8 mouse cellular contexts compared by ENCODE assay signal in the genomic region with DNA sequence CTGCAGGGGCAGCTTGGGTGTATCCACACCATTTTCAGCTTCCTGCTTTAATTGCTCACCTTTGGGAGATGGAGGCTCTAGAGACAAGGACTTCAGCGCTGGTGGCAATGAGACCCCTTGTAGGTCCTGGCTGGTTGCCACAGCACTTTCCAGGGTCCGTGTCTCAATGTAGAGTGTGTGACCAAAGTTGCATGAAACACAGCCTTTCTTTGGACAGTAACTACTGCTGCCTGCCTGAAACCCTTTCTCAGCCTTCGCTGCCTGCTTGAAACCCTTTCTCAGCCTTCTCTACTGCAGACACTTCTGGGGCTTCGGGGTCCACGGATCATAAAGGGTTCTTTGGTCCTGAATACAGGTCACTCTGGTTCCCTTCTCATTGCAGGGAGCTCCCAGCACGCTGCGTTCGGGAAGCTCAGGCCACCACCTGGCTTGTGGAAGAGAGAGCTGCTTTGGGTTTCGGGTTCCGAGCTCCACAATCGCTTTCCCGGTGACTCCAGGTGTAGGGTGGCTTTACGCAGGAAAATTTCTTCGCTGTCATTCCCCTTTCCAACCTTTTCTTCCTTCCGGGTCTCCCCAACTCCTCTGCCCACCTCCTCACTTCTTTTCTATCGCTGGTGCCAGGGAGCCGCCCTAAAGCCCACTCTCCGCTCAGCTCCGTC. TPM values are rescaled to one million over a fixed set of nuclear protein-coding genes. Genes with fewer than 3 reads are reported as not detected.
DNase-seq lines count a peak whose midpoint lies in the region; ATAC-seq and TF ChIP-seq lines count a peak whose summit lies in the region.

No protein-coding gene starts in this region.

- DNase-seq in kidney, adult 2 months: no peak
- no peak for DNase-seq in kidney, postnatal 10 days
- DNase-seq in urinary bladder, postnatal 14 days (ENCODE audit: low spot score): peak; percentile 3
- no peak for DNase-seq in urinary bladder, postnatal 4 days (ENCODE audit: low spot score in 2 of 2)
- DNase-seq in limb, embryonic 14.5 days (ENCODE audit: low spot score): no peak
- no peak for DNase-seq in yolk sac, embryonic 10.5 days (ENCODE audit: low spot score)

- H3K9ac ChIP-seq in forebrain, embryonic 16.5 days (replicated peaks; ENCODE audit: low read depth, low read length): peak overlapping the region; percentile 83
- H3K9ac ChIP-seq in limb, embryonic 14.5 days (ENCODE audit: low read depth, low read length, severe bottlenecking): peak overlapping the region; percentile 93

- peak overlapping the region; percentile 37 for H3K27ac ChIP-seq in kidney, adult 2 months (ENCODE audit: insufficient read depth, low read depth, low read length)
- peak overlapping the region; percentile 97 for H3K27ac ChIP-seq in forebrain, embryonic 16.5 days (ENCODE audit: low read length)
- peak overlapping the region; percentile 59 for H3K27ac ChIP-seq in limb, embryonic 14.5 days (replicated peaks; ENCODE audit: low read depth, low read length)

- no peak for TF ChIP-seq CTCF in kidney, adult 2 months (conservative IDR thresholded peaks at IDR 0.05; ENCODE audit: insufficient read depth, insufficient read length, low read depth, low read length)

- H3K9me3 ChIP-seq in forebrain, embryonic 16.5 days (ENCODE audit: control insufficient read depth, low read length): no peaks in the 10 kb centered on the region
- no peaks in the 10 kb centered on the region for H3K9me3 ChIP-seq in limb, embryonic 14.5 days (ENCODE audit: control insufficient read depth, low read length)

- no peak; the same call in 1 of the 2 replicates for ATAC-seq in forebrain, embryonic 16.5 days
- ATAC-seq in limb, embryonic 14.5 days (ENCODE audit: low FRiP score, low read depth): peak; percentile 32
- ATAC-seq in monocyte, adult 5-6 weeks (replicated peaks; ENCODE audit: insufficient number of reproducible peaks, low FRiP score, low TSS enrichment, poor library complexity, severe bottlenecking): peak; percentile 12; the same call in 1 of the 2 replicates

- WGBS in kidney, adult 2 months: under 1% methylated on average over 19 of the region's 19 CpGs
- WGBS in forebrain, embryonic 16.5 days: under 1% methylated on average over 19 of the region's 19 CpGs
- 1% methylated on average over 19 of the region's 19 CpGs for WGBS in limb, embryonic 14.5 days

- H3K36me3 ChIP-seq in kidney, adult 2 months (ENCODE audit: control insufficient read depth, insufficient read depth, low read length): no peaks in the 10 kb centered on the region
- no peaks in the 10 kb centered on the region for H3K36me3 ChIP-seq in forebrain, embryonic 16.5 days (ENCODE audit: control insufficient read depth, insufficient read depth)
- no peaks in the 10 kb centered on the region for H3K36me3 ChIP-seq in limb, embryonic 14.5 days (ENCODE audit: control insufficient read depth, insufficient read depth, low read length)

- H3K4me1 ChIP-seq in kidney, adult 2 months (ENCODE audit: control insufficient read depth, insufficient read depth, low read length): peaks cover under 1% of the 10 kb centered on the region; the same call in 1 of the 2 replicates
- peaks cover 14% of the 10 kb centered on the region for H3K4me1 ChIP-seq in forebrain, embryonic 16.5 days (replicated peaks; ENCODE audit: control insufficient read depth, insufficient read depth, low read length)
- H3K4me1 ChIP-seq in limb, embryonic 14.5 days (ENCODE audit: control insufficient read depth, insufficient read depth, low read length): peaks cover 8% of the 10 kb centered on the region

- no peaks in the 10 kb centered on the region for H3K27me3 ChIP-seq in kidney, adult 2 months (replicated peaks; ENCODE audit: control insufficient read depth, insufficient read depth, low read length)
- no peaks in the 10 kb centered on the region for H3K27me3 ChIP-seq in forebrain, embryonic 16.5 days (replicated peaks; ENCODE audit: control insufficient read depth, insufficient read depth, low read length)
- no peaks in the 10 kb centered on the region for H3K27me3 ChIP-seq in limb, embryonic 14.5 days (ENCODE audit: control insufficient read depth, insufficient read depth, low read length)

- TF ChIP-seq POLR2A in kidney, adult 2 months (IDR thresholded peaks at IDR 0.05; ENCODE audit: low read depth, low read length): no peak
- TF ChIP-seq POLR2A in limb, embryonic 14.5 days (IDR thresholded peaks at IDR 0.05; ENCODE audit: borderline replicate concordance, extremely low read depth, insufficient read depth, insufficient read length): no peak

- H3K4me3 ChIP-seq in kidney, adult 2 months (ENCODE audit: insufficient read depth, low read depth, low read length): peak overlapping the region; percentile 89
- peak overlapping the region; percentile 96 for H3K4me3 ChIP-seq in forebrain, embryonic 16.5 days (replicated peaks; ENCODE audit: low read length)
- peak overlapping the region; percentile 96 for H3K4me3 ChIP-seq in limb, embryonic 14.5 days (replicated peaks; ENCODE audit: low read length)

- H3K4me2 ChIP-seq in forebrain, embryonic 16.5 days (ENCODE audit: low read length): peak overlapping the region; percentile 91
- H3K4me2 ChIP-seq in limb, embryonic 14.5 days (replicated peaks; ENCODE audit: low read depth, low read length, severe bottlenecking): peak overlapping the region; percentile 60

RNA-seq across cellular contexts. Expression of gene Htt, which starts 0.6 kb away (rescaled TPM):
- polyA plus RNA-seq in kidney, adult 2 months (2012; rRNA removed): 11.4 and 13.1 TPM in 2 replicates
- polyA plus RNA-seq in forebrain, embryonic 16.5 days (2015; fragmentation: Nextera tagmentation; extraction: Ambion mirVana): 12.4 and 18.7 TPM in 2 replicates
- 22.9 and 24.5 TPM in 2 replicates for polyA plus RNA-seq in limb, embryonic 14.5 days (2012; rRNA removed)
- polyA plus RNA-seq in limb, embryonic 14.5 days (2014; fragmentation: Nextera tagmentation; extraction: Ambion mirVana): 16.2 and 17.9 TPM in 2 replicates
- total RNA-seq in monocyte, adult 5-6 weeks (2017): 19.1 to 39.8 TPM (median 19.7 TPM) in 3 replicates

Comparison
In these comparisons a context has a peak if more than half of its experiments do, and no peak if none do; other contexts are left out.
1. H3K27ac ChIP-seq: peak in every context shown above with its lines; median percentile 97 in forebrain, embryonic 16.5 days; 59 in limb, embryonic 14.5 days; 37 in kidney, adult 2 months.